Mouse (Mus musculus) liver, embryonic 14.5 days (tissue): ENCODE measurements around the gene Atg9b. TPM values are rescaled to one million over a fixed set of nuclear protein-coding genes. Genes with fewer than 3 reads are reported as not detected.

ENCODE experiments used
- ATAC-seq: fragments of 200-750 bp; cut with Nextera tagmentation; 2 replicates; pipeline ENCODE4 v1.8.0; 2017; ENCODE audit warnings: moderate number of reproducible peaks, mild to moderate bottlenecking, moderate library complexity; ENCODE audit not compliant: insufficient read depth
- DNase-seq, 3 experiments: peaks; one replicate each; pipeline ENCODE4 v3.0.0-alpha.2; 2012 to 2013; ENCODE audit warnings: low read depth in 3 of 3, low spot score in 3 of 3
- H3K27ac ChIP-seq: fragments of 300-500 bp; sonication (generic); 2 replicates; pipeline ENCODE4 v1.5.1; 2014; ENCODE audit warnings: moderate library complexity, mild to moderate bottlenecking, control low read depth, inconsistent platforms
- H3K27me3 ChIP-seq: fragments of 300-500 bp; sonication (generic); 2 replicates; pipeline ENCODE4 v1.6.1; 2014; ENCODE audit warnings: mild to moderate bottlenecking, low read length, moderate library complexity; ENCODE audit not compliant: control insufficient read depth, insufficient read depth
- H3K36me3 ChIP-seq: fragments of 300-500 bp; sonication (generic); replicated peaks from 2 replicates; pipeline ENCODE4 v1.6.1; 2014; ENCODE audit warnings: low read depth; ENCODE audit not compliant: control insufficient read depth, insufficient read depth
- H3K4me1 ChIP-seq, 2 experiments: fragments of 200-500 bp in 1 of 2; fragments of 300-500 bp in 1 of 2; sonication (generic) in 1 of 2; replicated peaks; 2 replicates each; pipeline ENCODE4 v1.6.1; 2012 to 2014; ENCODE audit warnings: antibody characterized with exemption in 1 of 2, inconsistent platforms in 1 of 2, low read length in 1 of 2; ENCODE audit not compliant: control insufficient read depth in 2 of 2, insufficient read depth in 2 of 2
- H3K4me2 ChIP-seq: fragments of 300-500 bp; sonication (generic); 2 replicates; pipeline ENCODE4 v1.6.1; 2014; ENCODE audit warnings: low read depth, mild to moderate bottlenecking, control low read depth, moderate library complexity
- H3K4me3 ChIP-seq, 2 experiments: fragments of 200-500 bp in 1 of 2; fragments of 300-500 bp in 1 of 2; sonication (generic) in 1 of 2; 2 replicates each; pipeline ENCODE4 v1.5.1; 2012 to 2014; ENCODE audit warnings: low read depth in 2 of 2, low read length in 2 of 2, mild to moderate bottlenecking in 2 of 2, control low read depth in 1 of 2, inconsistent platforms in 1 of 2, moderate library complexity in 1 of 2; ENCODE audit not compliant: insufficient read depth in 1 of 2
- H3K9ac ChIP-seq: fragments of 300-500 bp; sonication (generic); replicated peaks from 2 replicates; pipeline ENCODE4 v1.6.1; 2014; ENCODE audit warnings: mild to moderate bottlenecking, control low read depth, moderate library complexity
- H3K9me3 ChIP-seq: fragments of 300-500 bp; sonication (generic); 2 replicates; pipeline ENCODE4 v1.6.1; 2016; ENCODE audit warnings: low read length, mixed read lengths; ENCODE audit not compliant: control insufficient read depth
- CTCF ChIP-seq: IDR thresholded peaks from 2 replicates; pipeline ENCODE4 v1.5.1; 2016; ENCODE audit warnings: antibody characterized with exemption, low read depth, control low read depth
- EP300 ChIP-seq: IDR thresholded peaks from 2 replicates; pipeline ENCODE4 v1.6.1; 2016; ENCODE audit warnings: antibody characterized with exemption, low read depth
- WGBS: fragments of 180-500 bp; shearing (Covaris S2); extraction: QIAGEN DNeasy Blood & Tissue Kit; methylation state at CpG from one replicate; pipeline ENCODE4 v1.1.7; 2014; ENCODE audit not compliant: insufficient replicate concordance; 5-methylcytosine and 5-hydroxymethylcytosine counted together
- polyA plus RNA-seq, 2 experiments: library from polyadenylated mRNA; depleted of rRNA in 1 of 2; stranded (reverse) in 1 of 2; unstranded in 1 of 2; fragments of >200 nt; fragmentation: Nextera tagmentation in 1 of 2; extraction: Ambion mirVana in 1 of 2; gene quantifications; 2 replicates each; pipeline versions ENCODE4 v1.2.1 to v1.2.3; 2012 to 2014

Atg9b gene
- polyA plus RNA-seq, 2 experiments = 0.14 to 0.57 TPM

DNA sequence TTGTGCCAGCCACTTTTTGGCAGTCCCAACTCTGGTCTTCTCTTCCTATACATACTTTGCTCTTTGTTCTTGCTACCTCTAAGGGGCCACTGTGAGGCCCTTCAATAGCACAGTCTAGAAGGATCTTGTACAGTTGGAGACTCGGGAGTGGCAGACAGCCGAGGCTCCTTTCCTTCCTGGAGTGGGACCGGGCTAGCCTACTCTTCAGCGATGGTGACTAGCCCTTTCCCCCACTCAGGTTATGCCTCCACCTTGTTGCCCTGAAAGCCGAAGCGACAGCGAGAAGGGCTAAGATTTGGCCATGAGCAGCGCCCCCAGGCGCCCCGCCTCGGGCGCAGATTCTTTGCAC is 35.3 kb upstream of the Atg9b start:
- H3K9me3 ChIP-seq = no peaks in the 10 kb centered on the region
- peaks cover 21 to 28% of the 10 kb centered on the region in 2 experiments for H3K4me1 ChIP-seq
- TF ChIP-seq EP300 (no peak), CTCF (no peak)
- no peak overlapping the region for H3K27ac ChIP-seq
- no peaks in the 10 kb centered on the region; the same call in none of the 2 replicates for H3K36me3 ChIP-seq
- ATAC-seq (no peak), DNase-seq (no peak)
- no peak overlapping the region for H3K9ac ChIP-seq
- no peak overlapping the region; the same call in 1 of the 2 replicates for H3K4me2 ChIP-seq
- no peaks in the 10 kb centered on the region for H3K27me3 ChIP-seq
- 33% methylated on average over 12 of the region's 12 CpGs for WGBS
- H3K4me3 ChIP-seq = no peak overlapping the region

DNA sequence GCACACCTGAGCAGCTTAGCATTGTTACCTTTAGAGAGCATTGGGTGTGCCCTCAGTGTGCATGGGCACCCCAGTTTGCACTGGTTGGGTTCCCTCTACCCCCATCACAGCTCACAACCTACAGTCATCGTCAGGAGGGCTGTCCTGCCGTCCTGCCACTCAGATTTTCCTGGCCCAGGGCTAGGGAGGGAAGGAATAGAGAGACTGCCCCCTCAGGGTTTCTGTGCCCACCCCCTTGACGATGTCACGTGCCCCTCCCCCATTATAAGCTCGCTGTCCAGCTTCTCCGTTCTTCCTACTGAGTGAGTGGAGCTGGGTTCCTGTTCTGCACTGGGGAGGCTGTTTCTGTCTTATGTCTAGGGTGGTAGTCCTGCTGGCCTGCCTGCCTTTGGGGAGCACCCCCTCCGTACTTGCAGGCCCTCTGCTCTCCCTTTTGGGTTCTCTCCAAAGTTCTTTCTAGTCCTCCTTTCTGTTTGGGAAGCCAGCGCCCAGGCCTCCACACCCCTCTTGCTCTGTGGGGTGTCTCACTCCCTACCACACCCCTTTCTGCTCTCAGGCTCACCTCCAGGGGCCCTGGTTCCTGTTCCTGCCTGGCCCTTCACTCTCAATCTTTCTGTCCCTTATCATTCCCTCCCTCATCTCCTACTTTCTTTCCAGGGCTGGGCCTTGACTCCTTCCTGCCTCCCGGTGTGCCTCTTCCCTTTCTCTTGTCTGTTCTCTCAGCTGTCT is 34.8 kb upstream of the Atg9b start:
- H3K4me1 ChIP-seq = peaks cover 21 to 28% of the 10 kb centered on the region in 2 experiments
- H3K9me3 ChIP-seq = no peaks in the 10 kb centered on the region
- TF ChIP-seq EP300 (no peak), CTCF (no peak)
- no peaks in the 10 kb centered on the region for H3K27me3 ChIP-seq
- H3K4me3 ChIP-seq = no peak overlapping the region
- DNase-seq (no peak), ATAC-seq (no peak)
- H3K9ac ChIP-seq = no peak overlapping the region
- 14% methylated on average over 9 of the region's 9 CpGs for WGBS
- peak overlapping the region; percentile 98 for H3K4me2 ChIP-seq
- no peak overlapping the region for H3K27ac ChIP-seq
- H3K36me3 ChIP-seq = no peaks in the 10 kb centered on the region; the same call in none of the 2 replicates

DNA sequence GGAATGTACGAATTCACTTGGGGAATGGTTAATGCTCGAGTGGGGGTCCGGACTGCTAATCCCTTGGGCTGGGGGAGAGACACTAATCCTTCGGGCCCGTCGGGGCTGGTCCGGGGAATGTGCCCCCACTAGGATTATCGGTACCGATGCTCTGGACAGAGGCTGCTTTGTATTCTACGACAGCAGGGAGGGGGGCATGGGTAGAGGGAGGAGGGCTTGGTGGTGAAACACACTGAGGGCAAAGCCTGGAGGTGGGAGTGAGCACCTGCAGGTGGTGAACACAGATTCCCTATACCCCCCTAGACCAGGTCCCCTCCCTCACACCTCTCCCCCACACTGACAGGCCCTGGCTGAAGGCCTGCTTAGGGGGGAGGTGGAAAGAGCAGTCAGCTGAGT is 34.1 kb upstream of the Atg9b start:
- ATAC-seq (no peak), DNase-seq (no peak)
- no peak for TF ChIP-seq CTCF
- no peak for TF ChIP-seq EP300
- Histone ChIP-seq H3K4me2 (peak overlapping the region; percentile 98), H3K4me1 (peaks cover 21 to 28% of the 10 kb centered on the region in 2 experiments), H3K9me3 (no peaks in the 10 kb centered on the region), H3K27me3 (no peaks in the 10 kb centered on the region), H3K9ac (no peak overlapping the region), H3K27ac (no peak overlapping the region), H3K4me3 (peak overlapping the region; percentile 66 to 77), H3K36me3 (no peaks in the 10 kb centered on the region; the same call in 1 of the 2 replicates)
- WGBS = 13% methylated on average over 10 of the region's 10 CpGs

DNA sequence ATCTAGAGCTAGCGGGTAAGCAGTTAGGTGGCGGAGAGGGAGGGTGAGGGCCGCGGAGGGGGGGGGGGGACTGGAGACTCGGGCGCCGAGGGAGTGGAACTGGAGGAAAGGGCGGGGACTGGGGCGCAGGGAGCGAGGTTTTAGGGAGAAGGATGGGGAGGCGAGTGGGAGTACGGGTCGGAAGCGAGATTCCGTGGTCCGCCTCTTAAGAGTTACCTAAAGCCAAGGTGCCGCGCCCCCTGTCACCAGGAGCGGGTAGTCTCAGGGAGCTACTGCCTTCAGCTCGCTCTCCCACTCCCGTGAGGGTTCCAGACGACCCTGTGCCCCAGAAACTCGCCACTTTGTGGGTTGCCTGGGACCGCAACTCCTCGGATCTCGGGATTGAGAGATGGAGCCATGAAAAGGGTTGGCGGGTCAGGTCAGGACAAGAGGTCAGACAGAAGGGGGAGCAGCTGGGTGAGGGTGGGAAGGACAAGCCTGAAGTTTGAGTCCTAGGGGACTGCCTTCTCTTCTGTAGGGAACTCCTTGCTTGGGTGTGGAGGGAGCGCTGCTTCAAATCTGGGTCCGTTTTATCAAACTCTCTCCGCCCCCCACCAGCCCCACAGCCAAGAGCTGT is 33.6 kb upstream of the Atg9b start:
- ATAC-seq (no peak), DNase-seq (peak in 1 of 3 experiments; percentile 35)
- TF ChIP-seq CTCF = peak; percentile 51
- no peak for TF ChIP-seq EP300
- peak overlapping the region; percentile 98 for H3K4me2 ChIP-seq
- peak overlapping the region; percentile 66 to 77 for H3K4me3 ChIP-seq
- WGBS = under 1% methylated on average over 27 of the region's 30 CpGs
- no peaks in the 10 kb centered on the region for H3K27me3 ChIP-seq
- H3K9me3 ChIP-seq = no peaks in the 10 kb centered on the region
- no peak overlapping the region for H3K27ac ChIP-seq
- peak overlapping the region; percentile 85 for H3K9ac ChIP-seq
- no peaks in the 10 kb centered on the region; the same call in 1 of the 2 replicates for H3K36me3 ChIP-seq
- peaks cover 21 to 28% of the 10 kb centered on the region in 2 experiments for H3K4me1 ChIP-seq

GRCm38 (mm10) chr5:24424861-24425411 is 33.0 kb upstream of the Atg9b start:
- WGBS = 1% methylated on average over 58 of the region's 60 CpGs
- peak; percentile 71 to 80 (median 79) for DNase-seq

More at GRCm38 (mm10) chr5:24424861-24425411, 33.0 kb upstream of the Atg9b start:
- H3K4me2 ChIP-seq = peak overlapping the region; percentile 98
- H3K4me3 ChIP-seq = peak overlapping the region; percentile 66 to 77
- TF ChIP-seq CTCF = no peak
- no peak for TF ChIP-seq EP300
- H3K4me1 ChIP-seq = peaks cover 21 to 28% of the 10 kb centered on the region in 2 experiments
- ATAC-seq = peak; percentile 64
- no peaks in the 10 kb centered on the region for H3K36me3 ChIP-seq
- peak overlapping the region; percentile 85 for H3K9ac ChIP-seq
- peak overlapping the region; percentile 83 for H3K27ac ChIP-seq
- H3K9me3 ChIP-seq = no peaks in the 10 kb centered on the region
- H3K27me3 ChIP-seq = no peaks in the 10 kb centered on the region
